Mouse (Mus musculus): ENCODE measurements around the gene Primpol.

DNA sequence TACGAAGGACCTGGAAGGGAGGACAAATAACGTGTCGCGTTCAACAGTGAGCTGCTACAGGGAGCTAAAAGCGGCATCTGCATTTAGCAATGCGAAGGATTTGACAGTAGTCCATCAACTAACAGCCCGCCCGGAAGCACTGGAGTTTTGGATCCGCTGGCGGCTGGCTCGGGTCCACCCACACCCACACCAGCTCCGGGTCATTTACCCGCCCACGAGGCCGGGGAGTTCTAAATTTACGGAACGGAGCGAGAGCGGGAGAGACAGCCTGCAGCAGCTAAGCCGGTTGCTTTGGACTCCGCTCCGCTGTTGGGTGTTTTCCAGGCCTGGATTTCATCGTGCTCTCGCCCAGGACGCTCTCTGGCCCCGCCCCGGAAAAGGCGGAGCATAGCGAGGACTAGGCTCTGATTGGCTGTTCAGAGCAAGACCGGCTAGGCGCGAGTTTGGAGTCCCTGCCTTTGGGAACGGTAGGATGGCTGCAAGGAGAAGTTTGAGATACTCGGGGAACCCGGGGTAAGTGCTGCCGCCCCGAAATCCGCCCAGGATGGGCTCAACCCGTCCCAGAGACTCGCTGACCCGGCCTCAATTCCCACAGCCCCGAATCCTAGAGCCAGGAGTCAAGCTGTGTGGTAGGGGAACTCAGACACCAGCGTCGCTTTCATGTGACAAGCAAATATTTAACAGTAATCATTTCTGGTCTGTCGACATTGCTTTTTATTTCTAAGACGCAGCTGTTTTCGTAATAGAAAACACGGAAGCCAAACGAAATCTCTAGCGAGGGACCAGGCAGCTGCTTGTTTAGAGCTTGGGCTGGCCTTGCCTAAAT lies 65.2 kb downstream of the Primpol start, which contains the start of gene Cenpu:
- TF ChIP-seq CTCF (IDR thresholded peaks at IDR 0.05; ENCODE audit: borderline replicate concordance, insufficient read depth, low read depth, low read length) (no peak), POLR2A (IDR thresholded peaks at IDR 0.05; ENCODE audit: borderline replicate concordance, insufficient read depth, low read length) (peak; percentile 83; the same call in 1 of the 2 replicates)

All from cerebellum, adult 2 months (tissue).